Mouse (Mus musculus) gastrocnemius, postnatal 4 days (tissue): ENCODE results near the gene Hist1h2ac. TPM values are rescaled to one million over a fixed set of nuclear protein-coding genes. Genes with fewer than 3 reads are reported as not detected.
"Not testable (repeated sequence)": the region's sequence is repeated elsewhere in the genome, so short reads cannot be mapped to it uniquely, and the experiment has no call there.

Experiments
- DNase-seq, 2 experiments: peaks; one replicate each; pipeline ENCODE4 v3.0.0; 2021 to 2022; ENCODE audit warnings: low spot score in 2 of 2, mixed read lengths in 2 of 2
- long read RNA-seq, 2 experiments: library from polyadenylated mRNA; stranded (forward); transcript quantifications; one replicate each; pipeline ENCODE4 v2.0.0; 2021
- total RNA-seq, 2 experiments: library from RNA; stranded (reverse); gene quantifications; 2 replicates each; pipeline ENCODE4 v1.2.3; 2021

Gene Hist1h2ac
- total RNA-seq, result 10 to 100 TPM; 12.7 to 14.2 TPM
- long read RNA-seq, experiment 1, result 0 reads
- long read RNA-seq, experiment 2, result 0 reads

- peak; percentile 41 to 68 for DNase-seq
Observed at GRCm38 (mm10) chr13:23683755-23684281, at the start of gene Hist1h2ac, which contains the start of gene Hist1h2bc. Gene Hist1h2ac (minus strand): TSS chr13:23683948. Gene Hist1h2bc (plus strand): TSS chr13:23684199.

- DNase-seq, result no peak
Observed at GRCm38 (mm10) chr13:23732156-23732804, 48.5 kb upstream of the Hist1h2ac start.

- no peak for DNase-seq
Observed at GRCm38 (mm10) chr13:23730479-23730878, 46.7 kb upstream of the Hist1h2ac start.

GRCm38 (mm10) chr13:23729706-23730105 lies 46.0 kb upstream of the Hist1h2ac start:
- DNase-seq, result no peak

- no peak for DNase-seq
Observed at GRCm38 (mm10) chr13:23729192-23729525, 45.4 kb upstream of the Hist1h2ac start.

- DNase-seq, result no peak
Observed at GRCm38 (mm10) chr13:23728472-23729191, 44.9 kb upstream of the Hist1h2ac start.

- DNase-seq, result no peak
Observed at GRCm38 (mm10) chr13:23725213-23725612, 41.5 kb upstream of the Hist1h2ac start.

GRCm38 (mm10) chr13:23724239-23724638 lies 40.5 kb upstream of the Hist1h2ac start:
- DNase-seq, result no peak

GRCm38 (mm10) chr13:23717593-23718245 lies 34.0 kb upstream of the Hist1h2ac start:
- DNase-seq, result not testable (repeated sequence)

- no peak for DNase-seq
Observed at GRCm38 (mm10) chr13:23717176-23717575, 33.4 kb upstream of the Hist1h2ac start.

GRCm38 (mm10) chr13:23716261-23717042 lies 32.7 kb upstream of the Hist1h2ac start:
- DNase-seq, result no peak

- DNase-seq, result peak in 1 of 2 experiments; percentile 34
Observed at GRCm38 (mm10) chr13:23710374-23711089, 26.8 kb upstream of the Hist1h2ac start, which contains the start of gene Hfe. Gene Hfe (minus strand): TSS chr13:23710854.

GRCm38 (mm10) chr13:23709714-23710373 lies 26.1 kb upstream of the Hist1h2ac start:
- DNase-seq, result no peak

- DNase-seq, result no peak
Observed at GRCm38 (mm10) chr13:23708654-23709053, 24.9 kb upstream of the Hist1h2ac start.

GRCm38 (mm10) chr13:23708041-23708440 lies 24.3 kb upstream of the Hist1h2ac start:
- DNase-seq, result no peak

GRCm38 (mm10) chr13:23706771-23707170 lies 23.0 kb upstream of the Hist1h2ac start:
- DNase-seq, result no peak

GRCm38 (mm10) chr13:23705751-23706356 lies 22.1 kb upstream of the Hist1h2ac start:
- no peak for DNase-seq

GRCm38 (mm10) chr13:23702801-23703200 lies 19.1 kb upstream of the Hist1h2ac start:
- DNase-seq, result not testable (repeated sequence)

- DNase-seq, result no peak
Observed at GRCm38 (mm10) chr13:23702220-23702619, 18.5 kb upstream of the Hist1h2ac start.
